Comparison of ENCODE assay signal across 25 mouse cellular contexts in the genomic region with DNA sequence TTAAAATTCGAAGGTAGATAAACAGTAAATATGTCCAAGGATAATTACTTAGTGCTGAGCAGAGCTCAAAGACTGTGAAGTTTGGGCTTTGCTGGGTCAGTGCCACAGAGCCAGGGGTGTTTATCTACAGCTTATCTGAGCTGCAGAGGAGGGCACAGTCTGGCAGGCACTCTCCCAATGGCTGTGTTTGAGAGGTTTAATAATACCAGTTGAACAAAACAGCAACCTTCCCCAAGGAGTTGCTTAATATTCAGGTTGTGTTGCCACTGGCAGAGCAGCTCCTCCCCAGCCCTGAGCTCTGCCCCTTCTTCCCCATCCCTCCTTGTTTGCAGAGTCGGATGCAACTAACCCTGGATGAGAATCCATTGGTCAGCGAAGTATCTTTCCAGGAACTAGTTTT.
DNase-seq lines count a peak whose midpoint lies in the region; ATAC-seq and TF ChIP-seq lines count a peak whose summit lies in the region.
"Had no signal": no experiment of that assay in that cellular context is flagged by ENCODE, and none has a peak within 500 bp of the region (broad histone marks: within the 10 kb centered on the region; RNA-seq: fewer than 3 reads in every experiment).

No protein-coding gene starts in this region.

- H3K36me3 ChIP-seq in hindbrain, embryonic 13.5 days, result no peaks in the 10 kb centered on the region
- no peaks in the 10 kb centered on the region for H3K36me3 ChIP-seq in hindbrain, embryonic 12.5 days
- H3K36me3 ChIP-seq in midbrain, embryonic 13.5 days, result no peaks in the 10 kb centered on the region
- no peaks in the 10 kb centered on the region for H3K36me3 ChIP-seq in midbrain, postnatal 0 days (ENCODE audit: insufficient read depth, low read length)
- no peaks in the 10 kb centered on the region for H3K36me3 ChIP-seq in neural tube, embryonic 14.5 days (ENCODE audit: control insufficient read depth, insufficient read depth, low read length)
- H3K36me3 ChIP-seq: forebrain, embryonic 10.5 days; G1E; heart, embryonic 15.5 days; hindbrain, embryonic 10.5 days; intestine, embryonic 15.5 days had no signal

- no peak for TF ChIP-seq CTCF in midbrain, postnatal 0 days (IDR thresholded peaks at IDR 0.05)

- H3K4me1 ChIP-seq in hindbrain, embryonic 13.5 days (replicated peaks), result peaks cover 5% of the 10 kb centered on the region
- peaks cover 3% of the 10 kb centered on the region; the same call in 1 of the 2 replicates for H3K4me1 ChIP-seq in hindbrain, embryonic 12.5 days
- peaks cover 6% of the 10 kb centered on the region; the same call in 1 of the 2 replicates for H3K4me1 ChIP-seq in midbrain, embryonic 13.5 days (replicated peaks)
- no peaks in the 10 kb centered on the region for H3K4me1 ChIP-seq in midbrain, postnatal 0 days (ENCODE audit: insufficient read depth, low read length)
- no peaks in the 10 kb centered on the region for H3K4me1 ChIP-seq in neural tube, embryonic 14.5 days (ENCODE audit: control insufficient read depth, insufficient read depth, low read length)
- H3K4me1 ChIP-seq: forebrain, embryonic 10.5 days; forebrain, embryonic 13.5 days; heart, embryonic 15.5 days; intestine, embryonic 15.5 days had no signal

- peak overlapping the region; percentile 1; the same call in 1 of the 2 replicates for H3K27ac ChIP-seq in hindbrain, embryonic 13.5 days
- H3K27ac ChIP-seq in hindbrain, embryonic 12.5 days, result no peak overlapping the region
- H3K27ac ChIP-seq in midbrain, embryonic 13.5 days, result no peak overlapping the region
- H3K27ac ChIP-seq in midbrain, postnatal 0 days (ENCODE audit: low read depth, low read length), result no peak overlapping the region
- no peak overlapping the region for H3K27ac ChIP-seq in neural tube, embryonic 14.5 days (ENCODE audit: low read depth, low read length)
- H3K27ac ChIP-seq: forebrain, embryonic 10.5 days; forebrain, embryonic 13.5 days; heart, embryonic 15.5 days; hindbrain, embryonic 10.5 days; intestine, embryonic 15.5 days had no signal

- H3K4me2 ChIP-seq in hindbrain, embryonic 13.5 days, result no peak overlapping the region
- no peak overlapping the region for H3K4me2 ChIP-seq in hindbrain, embryonic 12.5 days (replicated peaks)
- H3K4me2 ChIP-seq in midbrain, embryonic 13.5 days (replicated peaks), result no peak overlapping the region
- no peak overlapping the region for H3K4me2 ChIP-seq in midbrain, postnatal 0 days (ENCODE audit: low read depth, low read length, poor library complexity, severe bottlenecking)
- no peak overlapping the region for H3K4me2 ChIP-seq in neural tube, embryonic 14.5 days (ENCODE audit: low read depth, low read length)
- H3K4me2 ChIP-seq: forebrain, embryonic 13.5 days; heart, embryonic 11.5 days; heart, embryonic 15.5 days; intestine, embryonic 15.5 days had no signal

- DNase-seq in midbrain, postnatal 0 days (ENCODE audit: low spot score), result no peak
- no peak for DNase-seq in neural tube, embryonic 10.5 days (ENCODE audit: extremely low spot score, low spot score)
- DNase-seq: adrenal gland, adult 8-10 months; adrenal gland, postnatal 25 days; B cell, adult 2 months; cerebellum, adult 18-20 months; cerebellum, adult 9-10 months; cerebellum, postnatal 14 days; gastrocnemius, postnatal 10 days; gastrocnemius, postnatal 36 days; heart, postnatal 10 days; heart, postnatal 36 days had no signal

- no peak overlapping the region for H3K4me3 ChIP-seq in hindbrain, embryonic 13.5 days
- H3K4me3 ChIP-seq in hindbrain, embryonic 12.5 days, result no peak overlapping the region
- no peak overlapping the region for H3K4me3 ChIP-seq in midbrain, embryonic 13.5 days (replicated peaks)
- no peak overlapping the region for H3K4me3 ChIP-seq in midbrain, postnatal 0 days (ENCODE audit: low read depth, low read length)
- no peak overlapping the region for H3K4me3 ChIP-seq in neural tube, embryonic 14.5 days (ENCODE audit: low read depth, low read length)
- H3K4me3 ChIP-seq: forebrain, embryonic 10.5 days; forebrain, embryonic 13.5 days; heart, embryonic 15.5 days; hindbrain, embryonic 10.5 days; intestine, embryonic 15.5 days had no signal

- H3K9ac ChIP-seq in hindbrain, embryonic 13.5 days, result no peak overlapping the region
- H3K9ac ChIP-seq in hindbrain, embryonic 12.5 days, result no peak overlapping the region
- no peak overlapping the region for H3K9ac ChIP-seq in midbrain, embryonic 13.5 days (replicated peaks)
- no peak overlapping the region for H3K9ac ChIP-seq in midbrain, postnatal 0 days (replicated peaks; ENCODE audit: low read length, poor library complexity, severe bottlenecking)
- H3K9ac ChIP-seq in neural tube, embryonic 14.5 days (replicated peaks; ENCODE audit: low read depth, low read length), result no peak overlapping the region
- H3K9ac ChIP-seq: forebrain, embryonic 13.5 days; heart, embryonic 15.5 days; intestine, embryonic 15.5 days had no signal

- H3K9me3 ChIP-seq in hindbrain, embryonic 13.5 days, result no peaks in the 10 kb centered on the region
- no peaks in the 10 kb centered on the region for H3K9me3 ChIP-seq in hindbrain, embryonic 12.5 days (replicated peaks)
- H3K9me3 ChIP-seq in midbrain, embryonic 13.5 days, result no peaks in the 10 kb centered on the region
- H3K9me3 ChIP-seq in midbrain, postnatal 0 days (ENCODE audit: low read length), result no peaks in the 10 kb centered on the region
- H3K9me3 ChIP-seq in neural tube, embryonic 14.5 days (ENCODE audit: control insufficient read depth, low read length), result no peaks in the 10 kb centered on the region
- H3K9me3 ChIP-seq: forebrain, embryonic 10.5 days; forebrain, embryonic 13.5 days; heart, embryonic 15.5 days; hindbrain, embryonic 10.5 days; intestine, embryonic 15.5 days had no signal

- no peak for ATAC-seq in hindbrain, embryonic 13.5 days (ENCODE audit: low FRiP score)
- ATAC-seq in hindbrain, embryonic 12.5 days (ENCODE audit: low FRiP score), result no peak
- peak; percentile 50; the same call in 1 of the 2 replicates for ATAC-seq in midbrain, embryonic 13.5 days
- no peak for ATAC-seq in midbrain, postnatal 0 days (ENCODE audit: low FRiP score)
- peak; percentile 34; the same call in 1 of the 2 replicates for ATAC-seq in neural tube, embryonic 14.5 days (ENCODE audit: low read depth)
- ATAC-seq in megakaryocyte progenitor cell, adult 5-6 weeks (replicated peaks; ENCODE audit: poor library complexity), result no peak
- ATAC-seq: forebrain, embryonic 13.5 days; forebrain, embryonic 16.5 days; intestine, embryonic 15.5 days had no signal

- WGBS in hindbrain, embryonic 13.5 days, result 68% methylated on average over 3 of the region's 3 CpGs
- 65% methylated on average over 3 of the region's 3 CpGs for whole genome bisulfite sequencing in hindbrain, embryonic 12.5 days
- 79% methylated on average over 3 of the region's 3 CpGs for WGBS in midbrain, embryonic 13.5 days
- WGBS in midbrain, postnatal 0 days, result 69% methylated on average over 3 of the region's 3 CpGs
- 61% methylated on average over 3 of the region's 3 CpGs for WGBS in neural tube, embryonic 14.5 days

- H3K27me3 ChIP-seq in hindbrain, embryonic 13.5 days, result no peaks in the 10 kb centered on the region
- no peaks in the 10 kb centered on the region for H3K27me3 ChIP-seq in hindbrain, embryonic 12.5 days
- H3K27me3 ChIP-seq in midbrain, embryonic 13.5 days, result no peaks in the 10 kb centered on the region
- H3K27me3 ChIP-seq in midbrain, postnatal 0 days (ENCODE audit: insufficient read depth, low read length), result no peaks in the 10 kb centered on the region
- H3K27me3 ChIP-seq in neural tube, embryonic 14.5 days (ENCODE audit: control insufficient read depth, insufficient read depth, low read length), result no peaks in the 10 kb centered on the region
- H3K27me3 ChIP-seq: forebrain, embryonic 13.5 days; heart, embryonic 15.5 days; intestine, embryonic 15.5 days had no signal

Comparison
In these comparisons a context has a peak if more than half of its experiments do, and no peak if none do; other contexts are left out.
1. ATAC-seq: peak in midbrain, embryonic 13.5 days (single experiment) and neural tube, embryonic 14.5 days (single experiment); none in hindbrain, embryonic 13.5 days (single experiment), hindbrain, embryonic 12.5 days (single experiment), midbrain, postnatal 0 days (single experiment) and megakaryocyte progenitor cell, adult 5-6 weeks (single experiment).